Mouse (Mus musculus): ENCODE measurements at regions not wholly inside any gene's neighbourhood (a gene's known extent, or its start where the extent isn't known, plus 50 kb on each side); places are given as distances from the start of the nearest gene placed in this dataset.

- 90% methylated on average over 1 of the region's 1 CpGs for WGBS
- no peak overlapping the region for H3K27ac ChIP-seq
- H3K27me3 ChIP-seq (ENCODE audit: insufficient read depth, low read length): no peaks in the 10 kb centered on the region
- H3K4me1 ChIP-seq (ENCODE audit: insufficient read depth, low read length): no peaks in the 10 kb centered on the region
- H3K36me3 ChIP-seq (ENCODE audit: insufficient read depth, low read length): no peaks in the 10 kb centered on the region
- ATAC-seq (no peak), DNase-seq (ENCODE audit: low spot score) (no peak)
- H3K9ac ChIP-seq (replicated peaks; ENCODE audit: low read length): no peak overlapping the region
- TF ChIP-seq CTCF (IDR thresholded peaks at IDR 0.05; ENCODE audit: low read depth): no peak
- H3K9me3 ChIP-seq (ENCODE audit: low read length): no peaks in the 10 kb centered on the region
- no peak overlapping the region for H3K4me2 ChIP-seq (ENCODE audit: low read depth, low read length)
- no peak overlapping the region for H3K4me3 ChIP-seq (ENCODE audit: low read length)
Measured at GRCm38 (mm10) chr15:11552110-11552509, 152.6 kb upstream of the Tars start.

GRCm38 (mm10) chr15:11539485-11539884 lies 140.0 kb upstream of the Tars start:
- TF ChIP-seq CTCF (IDR thresholded peaks at IDR 0.05; ENCODE audit: low read depth): no peak
- DNase-seq (ENCODE audit: low spot score) (no peak), ATAC-seq (no peak)
- no peak overlapping the region for H3K4me3 ChIP-seq (ENCODE audit: low read length)
- no peak overlapping the region for H3K4me2 ChIP-seq (ENCODE audit: low read depth, low read length)
- WGBS: 70% methylated on average over 3 of the region's 3 CpGs
- no peaks in the 10 kb centered on the region for H3K27me3 ChIP-seq (ENCODE audit: insufficient read depth, low read length)
- H3K9ac ChIP-seq (replicated peaks; ENCODE audit: low read length): no peak overlapping the region
- H3K36me3 ChIP-seq (ENCODE audit: insufficient read depth, low read length): no peaks in the 10 kb centered on the region
- H3K9me3 ChIP-seq (ENCODE audit: low read length): no peaks in the 10 kb centered on the region
- no peaks in the 10 kb centered on the region for H3K4me1 ChIP-seq (ENCODE audit: insufficient read depth, low read length)
- no peak overlapping the region for H3K27ac ChIP-seq

- WGBS: 78% methylated on average over 7 of the region's 7 CpGs
- Histone ChIP-seq H3K36me3 (ENCODE audit: insufficient read depth, low read length) (no peaks in the 10 kb centered on the region), H3K27ac (no peak overlapping the region), H3K4me2 (ENCODE audit: low read depth, low read length) (no peak overlapping the region), H3K27me3 (ENCODE audit: insufficient read depth, low read length) (no peaks in the 10 kb centered on the region), H3K9me3 (ENCODE audit: low read length) (no peaks in the 10 kb centered on the region), H3K9ac (replicated peaks; ENCODE audit: low read length) (no peak overlapping the region), H3K4me1 (ENCODE audit: insufficient read depth, low read length) (no peaks in the 10 kb centered on the region), H3K4me3 (ENCODE audit: low read length) (no peak overlapping the region)
- DNase-seq (ENCODE audit: low spot score): no peak
- TF ChIP-seq CTCF (IDR thresholded peaks at IDR 0.05; ENCODE audit: low read depth): no peak
- ATAC-seq: no peak
Measured at GRCm38 (mm10) chr15:11536076-11536620, 136.7 kb upstream of the Tars start.

GRCm38 (mm10) chr15:11534404-11535251 lies 135.2 kb upstream of the Tars start:
- DNase-seq (ENCODE audit: low spot score): no peak
- Histone ChIP-seq H3K4me2 (ENCODE audit: low read depth, low read length) (no peak overlapping the region), H3K9ac (replicated peaks; ENCODE audit: low read length) (no peak overlapping the region), H3K27me3 (ENCODE audit: insufficient read depth, low read length) (no peaks in the 10 kb centered on the region), H3K27ac (no peak overlapping the region), H3K4me3 (ENCODE audit: low read length) (no peak overlapping the region), H3K36me3 (ENCODE audit: insufficient read depth, low read length) (no peaks in the 10 kb centered on the region), H3K9me3 (ENCODE audit: low read length) (no peaks in the 10 kb centered on the region), H3K4me1 (ENCODE audit: insufficient read depth, low read length) (no peaks in the 10 kb centered on the region)
- 90% methylated on average over 12 of the region's 12 CpGs for WGBS
- ATAC-seq: no peak
- no peak for TF ChIP-seq CTCF (IDR thresholded peaks at IDR 0.05; ENCODE audit: low read depth)

- Histone ChIP-seq H3K4me3 (ENCODE audit: low read length) (no peak overlapping the region), H3K4me1 (ENCODE audit: insufficient read depth, low read length) (no peaks in the 10 kb centered on the region), H3K9ac (replicated peaks; ENCODE audit: low read length) (no peak overlapping the region), H3K27me3 (ENCODE audit: insufficient read depth, low read length) (no peaks in the 10 kb centered on the region), H3K4me2 (ENCODE audit: low read depth, low read length) (no peak overlapping the region), H3K9me3 (ENCODE audit: low read length) (no peaks in the 10 kb centered on the region), H3K27ac (no peak overlapping the region), H3K36me3 (ENCODE audit: insufficient read depth, low read length) (no peaks in the 10 kb centered on the region)
- DNase-seq (ENCODE audit: low spot score): no peak
- no peak for TF ChIP-seq CTCF (IDR thresholded peaks at IDR 0.05; ENCODE audit: low read depth)
- no peak for ATAC-seq
- 94% methylated on average over 1 of the region's 1 CpGs for WGBS
Measured at GRCm38 (mm10) chr15:11533616-11534015, 134.2 kb upstream of the Tars start.

- Histone ChIP-seq H3K9me3 (ENCODE audit: low read length) (no peaks in the 10 kb centered on the region), H3K4me1 (ENCODE audit: insufficient read depth, low read length) (no peaks in the 10 kb centered on the region), H3K27ac (no peak overlapping the region), H3K27me3 (ENCODE audit: insufficient read depth, low read length) (no peaks in the 10 kb centered on the region), H3K4me3 (ENCODE audit: low read length) (no peak overlapping the region), H3K9ac (replicated peaks; ENCODE audit: low read length) (no peak overlapping the region), H3K36me3 (ENCODE audit: insufficient read depth, low read length) (no peaks in the 10 kb centered on the region), H3K4me2 (ENCODE audit: low read depth, low read length) (no peak overlapping the region)
- DNase-seq (ENCODE audit: low spot score) (no peak), ATAC-seq (no peak)
- 83% methylated on average over 10 of the region's 10 CpGs for WGBS
- TF ChIP-seq CTCF (IDR thresholded peaks at IDR 0.05; ENCODE audit: low read depth): no peak
Measured at GRCm38 (mm10) chr15:11533002-11533610, 133.6 kb upstream of the Tars start.

GRCm38 (mm10) chr15:11532536-11532935 lies 133.1 kb upstream of the Tars start:
- no peak overlapping the region for H3K27ac ChIP-seq
- H3K27me3 ChIP-seq (ENCODE audit: insufficient read depth, low read length): no peaks in the 10 kb centered on the region
- H3K36me3 ChIP-seq (ENCODE audit: insufficient read depth, low read length): no peaks in the 10 kb centered on the region
- DNase-seq (ENCODE audit: low spot score): no peak
- no peak overlapping the region for H3K4me2 ChIP-seq (ENCODE audit: low read depth, low read length)
- 82% methylated on average over 9 of the region's 9 CpGs for WGBS
- ATAC-seq: no peak
- H3K4me3 ChIP-seq (ENCODE audit: low read length): no peak overlapping the region
- no peak overlapping the region for H3K9ac ChIP-seq (replicated peaks; ENCODE audit: low read length)
- H3K9me3 ChIP-seq (ENCODE audit: low read length): no peaks in the 10 kb centered on the region
- no peaks in the 10 kb centered on the region for H3K4me1 ChIP-seq (ENCODE audit: insufficient read depth, low read length)
- no peak for TF ChIP-seq CTCF (IDR thresholded peaks at IDR 0.05; ENCODE audit: low read depth)
